Mouse (Mus musculus) intestine, postnatal 0 days (tissue): ENCODE results near the gene Gper1. TPM values are rescaled to one million over a fixed set of nuclear protein-coding genes. Genes with fewer than 3 reads are reported as not detected.

Experiments
- ATAC-seq: fragments of 200-750 bp; cut with Nextera tagmentation; 2 replicates; pipeline ENCODE4 v1.8.0; 2017; ENCODE audit warnings: mild to moderate bottlenecking, moderate TSS enrichment, moderate library complexity
- H3K27ac ChIP-seq: fragments of 300-500 bp; sonication (generic); 2 replicates; pipeline ENCODE4 v1.5.1; 2014; ENCODE audit warnings: mild to moderate bottlenecking, low read depth, low read length, moderate library complexity
- H3K27me3 ChIP-seq: fragments of 300-500 bp; sonication (generic); replicated peaks from 2 replicates; pipeline ENCODE4 v1.6.1; 2014; ENCODE audit warnings: low read length, mixed read lengths; ENCODE audit not compliant: control insufficient read depth, insufficient read depth
- H3K36me3 ChIP-seq: fragments of 300-500 bp; sonication (generic); 2 replicates; pipeline ENCODE4 v1.6.1; 2014; ENCODE audit warnings: mild to moderate bottlenecking, moderate library complexity; ENCODE audit not compliant: control insufficient read depth, insufficient read depth
- H3K4me1 ChIP-seq: fragments of 300-500 bp; sonication (generic); replicated peaks from 2 replicates; pipeline ENCODE4 v1.6.1; 2014; ENCODE audit warnings: antibody characterized with exemption, low read length, mixed read lengths; ENCODE audit not compliant: control insufficient read depth, insufficient read depth
- H3K4me2 ChIP-seq: fragments of 300-500 bp; sonication (generic); replicated peaks from 2 replicates; pipeline ENCODE4 v1.6.1; 2014; ENCODE audit warnings: low read depth, mild to moderate bottlenecking, moderate library complexity
- H3K4me3 ChIP-seq: fragments of 300-500 bp; sonication (generic); 2 replicates; pipeline ENCODE4 v1.5.1; 2014; ENCODE audit warnings: low read depth, low read length
- H3K9ac ChIP-seq: fragments of 300-500 bp; sonication (generic); 2 replicates; pipeline ENCODE4 v1.6.1; 2014; ENCODE audit warnings: mild to moderate bottlenecking, low read depth, low read length
- H3K9me3 ChIP-seq: fragments of 300-500 bp; sonication (generic); 2 replicates; pipeline ENCODE4 v1.6.1; 2016; ENCODE audit warnings: mixed run types; ENCODE audit not compliant: control insufficient read depth
- CTCF ChIP-seq: sonication (generic); IDR thresholded peaks from 2 replicates; pipeline ENCODE4 v1.5.1; 2016; ENCODE audit warnings: low read depth, mild to moderate bottlenecking, control low read depth, antibody characterized with exemption, moderate library complexity
- WGBS: fragments of 180-500 bp; shearing (Covaris S2); extraction: QIAGEN DNeasy Blood & Tissue Kit; methylation state at CpG from one replicate; pipeline ENCODE4 v1.1.7; 2014; 5-methylcytosine and 5-hydroxymethylcytosine counted together
- polyA plus RNA-seq: library from polyadenylated mRNA; unstranded; fragments of >200 nt; fragmentation: Nextera tagmentation; extraction: Ambion mirVana; gene quantifications from 2 replicates; pipeline ENCODE4 v1.2.1, GENCODE M21; 2015

Gper1 gene
- polyA plus RNA-seq, 1 experiment from 2014 or later: 1.1 TPM

DNA sequence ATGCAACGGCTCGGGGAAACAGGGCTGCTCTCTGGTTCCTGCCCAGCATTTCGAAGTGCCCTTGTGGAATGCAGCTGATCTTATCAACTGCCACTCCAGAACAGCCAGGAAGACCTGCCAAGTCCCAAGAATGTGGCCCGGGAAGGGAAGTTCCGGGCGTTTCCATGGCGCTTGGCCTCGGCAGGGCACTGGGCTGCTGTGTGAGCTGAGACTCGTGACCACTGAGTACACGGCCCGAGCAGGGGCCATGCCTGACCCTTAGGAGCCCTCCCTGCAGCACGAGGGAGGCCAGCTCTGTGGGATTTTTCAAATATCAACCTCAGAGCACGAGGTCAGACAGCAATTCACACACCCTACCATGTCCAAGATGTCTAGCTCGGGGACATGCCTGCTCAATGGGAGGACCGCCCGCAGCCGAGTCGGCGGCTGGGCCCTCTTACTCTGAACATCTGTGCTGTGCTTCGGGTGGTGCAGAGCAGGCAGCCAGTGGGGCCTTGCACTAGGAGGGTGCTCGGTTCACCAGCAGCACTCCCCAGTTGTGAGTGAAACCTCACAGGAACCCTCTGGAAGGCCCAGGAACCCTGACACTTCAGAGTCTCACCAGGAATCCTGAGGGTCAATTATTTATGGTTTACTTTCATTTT lies 43.8 kb upstream of the Gper1 start:
- no peak for TF ChIP-seq CTCF
- no peaks in the 10 kb centered on the region for H3K9me3 ChIP-seq
- peak overlapping the region; percentile 32 for H3K4me2 ChIP-seq
- ATAC-seq: no peak
- no peaks in the 10 kb centered on the region for H3K27me3 ChIP-seq
- no peak overlapping the region for H3K4me3 ChIP-seq
- no peak overlapping the region for H3K9ac ChIP-seq
- 20% methylated on average over 21 of the region's 21 CpGs for WGBS
- no peaks in the 10 kb centered on the region for H3K36me3 ChIP-seq
- H3K27ac ChIP-seq: peak overlapping the region; percentile 64
- peaks cover 16% of the 10 kb centered on the region; the same call in 1 of the 2 replicates for H3K4me1 ChIP-seq

DNA sequence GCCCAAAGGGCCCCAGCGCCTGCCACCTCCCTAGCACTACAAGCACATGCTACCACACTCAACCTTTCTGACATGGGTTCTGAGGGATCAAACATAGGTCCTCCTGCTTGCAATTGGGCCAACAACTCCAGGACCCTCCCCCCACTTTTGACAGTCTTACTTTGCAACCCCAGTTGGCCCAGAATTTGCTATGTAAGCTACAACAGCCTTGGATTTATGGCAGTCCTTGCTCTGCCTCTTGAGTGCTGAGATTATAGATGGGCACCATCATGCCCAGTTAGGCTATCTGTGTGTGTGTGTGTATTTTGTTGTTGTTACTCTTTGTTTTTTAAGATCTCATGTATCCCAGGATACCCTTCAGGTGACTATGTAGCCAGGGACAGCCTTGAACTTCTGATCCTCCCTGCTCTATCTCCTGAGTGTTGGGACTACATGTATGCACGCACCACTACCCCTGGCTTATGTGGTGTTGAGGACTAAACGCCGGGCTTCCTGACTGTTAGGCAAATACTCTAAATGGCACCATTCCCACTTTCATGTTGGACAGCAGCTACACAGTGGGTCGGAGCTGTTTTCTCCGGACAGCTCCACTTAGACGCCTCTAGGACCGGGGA lies 43.1 kb upstream of the Gper1 start:
- peak overlapping the region; percentile 62 for H3K9ac ChIP-seq
- H3K4me2 ChIP-seq: peak overlapping the region; percentile 98
- TF ChIP-seq CTCF: no peak
- peaks cover 16% of the 10 kb centered on the region; the same call in 1 of the 2 replicates for H3K4me1 ChIP-seq
- 13% methylated on average over 8 of the region's 8 CpGs for WGBS
- peak overlapping the region; percentile 46; the same call in 1 of the 2 replicates for H3K27ac ChIP-seq
- no peaks in the 10 kb centered on the region for H3K9me3 ChIP-seq
- peak overlapping the region; percentile 71 for H3K4me3 ChIP-seq
- H3K27me3 ChIP-seq: no peaks in the 10 kb centered on the region
- no peaks in the 10 kb centered on the region for H3K36me3 ChIP-seq
- ATAC-seq: no peak

DNA sequence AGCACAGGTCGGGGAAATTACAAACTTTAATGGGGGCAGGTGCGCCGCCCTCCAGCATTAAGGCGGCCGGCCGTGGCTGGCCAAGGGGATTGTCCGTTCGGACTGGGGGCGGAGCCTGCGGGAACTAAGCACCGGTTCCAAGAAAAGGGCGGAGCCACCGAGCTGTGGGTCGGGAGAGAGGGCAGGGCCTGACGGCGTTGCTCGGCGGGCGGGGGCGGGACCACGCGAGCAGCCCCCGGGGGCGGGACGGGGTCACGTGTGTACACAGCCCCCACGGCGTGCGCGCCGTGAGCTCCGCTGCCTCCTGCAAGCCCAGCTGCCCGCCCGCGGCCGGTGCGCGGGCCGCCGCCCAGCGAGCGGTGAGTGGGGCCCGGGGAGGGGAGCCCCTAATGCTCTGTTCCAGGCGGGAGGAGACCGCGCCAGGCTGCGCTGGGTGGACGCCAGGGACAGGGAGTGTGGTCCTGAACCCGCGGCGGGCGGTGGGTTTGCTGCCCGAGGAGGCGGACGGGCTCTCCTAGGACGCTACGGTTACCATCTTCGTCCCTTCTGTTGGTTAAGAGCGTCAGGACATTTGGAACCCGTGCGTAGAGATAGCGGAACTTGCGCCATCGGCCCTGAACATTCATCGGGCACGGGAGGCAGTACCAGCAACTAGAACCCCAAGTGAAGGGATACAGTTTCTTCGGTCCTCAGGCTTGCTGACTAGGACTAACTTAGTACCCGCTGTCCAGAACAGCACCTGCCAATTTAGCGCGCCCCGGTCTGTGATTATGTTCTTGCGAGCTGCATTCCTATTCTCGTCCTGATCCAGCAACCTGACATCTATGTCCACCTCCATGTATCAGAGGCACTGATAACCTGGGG lies 42.3 kb upstream of the Gper1 start:
- WGBS: 1% methylated on average over 72 of the region's 73 CpGs
- no peak for TF ChIP-seq CTCF
- Histone ChIP-seq H3K4me1 (peaks cover 16% of the 10 kb centered on the region; the same call in 1 of the 2 replicates), H3K27me3 (no peaks in the 10 kb centered on the region), H3K4me2 (peak overlapping the region; percentile 98), H3K9ac (peak overlapping the region; percentile 62), H3K4me3 (peak overlapping the region; percentile 71), H3K36me3 (no peaks in the 10 kb centered on the region), H3K27ac (peak overlapping the region; percentile 68), H3K9me3 (no peaks in the 10 kb centered on the region)
- ATAC-seq: peak; percentile 72

DNA sequence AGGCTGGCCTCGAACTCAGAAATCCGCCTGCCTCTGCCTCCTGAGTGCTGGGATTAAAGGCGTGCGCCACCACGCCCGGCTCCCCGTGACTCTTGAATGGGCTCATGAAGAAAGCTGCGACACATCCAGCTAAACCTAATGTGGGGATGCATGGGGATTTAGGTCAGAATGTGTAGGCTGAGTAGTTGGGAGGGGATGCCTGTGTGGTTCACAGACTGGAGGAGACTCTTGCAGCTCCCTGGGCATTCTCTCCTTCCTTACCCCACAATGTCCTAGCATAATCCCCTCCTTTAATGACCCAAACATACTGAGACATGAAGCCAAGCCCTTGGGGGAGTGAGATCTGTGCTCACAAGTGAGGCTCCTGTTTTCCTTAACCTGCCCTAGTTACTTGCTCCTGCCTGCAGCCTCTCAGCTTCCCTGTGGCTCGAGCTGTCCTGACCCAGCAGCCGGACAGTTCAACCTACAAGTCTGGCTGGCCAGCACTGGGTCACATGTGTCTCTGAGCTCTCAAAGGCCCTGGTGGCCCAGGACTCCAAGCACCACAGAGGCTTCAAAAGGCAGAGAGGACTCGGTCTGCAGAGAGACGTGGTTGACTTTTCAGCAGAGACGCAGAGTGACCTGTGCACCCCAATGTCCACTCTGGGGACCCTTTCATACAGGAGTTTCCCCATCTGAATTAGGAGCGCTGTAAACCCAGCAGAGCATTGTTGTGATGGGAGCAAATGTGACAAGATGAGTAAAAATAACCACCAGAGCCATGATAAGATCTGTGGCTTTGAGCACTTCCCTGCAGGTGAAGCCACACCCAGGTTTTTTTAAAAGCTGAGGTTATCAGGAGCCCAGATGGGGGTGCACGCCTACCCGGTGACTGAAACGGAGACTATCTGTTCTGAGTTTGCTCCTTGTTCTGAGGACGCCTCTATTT lies 41.1 kb upstream of the Gper1 start:
- H3K9ac ChIP-seq: no peak overlapping the region
- no peaks in the 10 kb centered on the region for H3K27me3 ChIP-seq
- ATAC-seq: no peak
- H3K4me3 ChIP-seq: no peak overlapping the region
- peaks cover 16% of the 10 kb centered on the region; the same call in 1 of the 2 replicates for H3K4me1 ChIP-seq
- no peaks in the 10 kb centered on the region for H3K36me3 ChIP-seq
- no peak overlapping the region for H3K27ac ChIP-seq
- 63% methylated on average over 18 of the region's 18 CpGs for WGBS
- peak overlapping the region; percentile 98 for H3K4me2 ChIP-seq
- no peak for TF ChIP-seq CTCF
- H3K9me3 ChIP-seq: no peaks in the 10 kb centered on the region

DNA sequence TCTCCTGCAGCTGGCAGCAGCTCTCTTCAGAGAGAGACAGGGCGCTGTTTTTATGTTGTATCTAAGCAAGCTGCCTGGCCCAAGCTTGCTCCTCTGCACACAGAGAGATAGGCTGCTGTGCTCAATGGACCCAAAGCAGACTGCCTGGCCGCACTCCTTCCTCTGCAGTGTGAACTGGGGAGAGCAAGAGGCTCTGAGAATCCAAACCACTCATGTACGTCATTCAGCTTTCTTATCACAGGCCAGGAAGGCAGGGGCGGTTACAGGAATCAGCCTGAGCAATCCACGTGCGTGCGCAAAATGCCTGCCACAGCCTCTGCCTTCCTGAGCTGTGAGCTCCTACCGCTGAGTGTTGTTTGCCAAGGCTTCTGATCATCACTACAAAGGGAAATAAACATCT lies 40.2 kb upstream of the Gper1 start:
- no peak for ATAC-seq
- peak overlapping the region; percentile 28; the same call in 1 of the 2 replicates for H3K27ac ChIP-seq
- H3K4me2 ChIP-seq: peak overlapping the region; percentile 98; the same call in 1 of the 2 replicates
- H3K36me3 ChIP-seq: no peaks in the 10 kb centered on the region
- H3K9me3 ChIP-seq: no peaks in the 10 kb centered on the region
- WGBS: 50% methylated on average over 8 of the region's 8 CpGs
- no peaks in the 10 kb centered on the region for H3K27me3 ChIP-seq
- no peak overlapping the region for H3K4me3 ChIP-seq
- H3K4me1 ChIP-seq: peaks cover 16% of the 10 kb centered on the region; the same call in 1 of the 2 replicates
- H3K9ac ChIP-seq: no peak overlapping the region
- TF ChIP-seq CTCF: no peak
